Mouse (Mus musculus) liver, embryonic 14.5 days (tissue): ENCODE results near the gene Tmem165. TPM values are rescaled to one million over a fixed set of nuclear protein-coding genes. Genes with fewer than 3 reads are reported as not detected.
A peak's percentile ranks its signal among the peaks of the same experiment; 100 is the strongest.

Experiments used
- ATAC-seq: fragments of 200-750 bp; cut with Nextera tagmentation; 2 replicates; pipeline ENCODE4 v1.8.0; 2017; ENCODE audit warnings: moderate number of reproducible peaks, mild to moderate bottlenecking, moderate library complexity; ENCODE audit not compliant: insufficient read depth
- DNase-seq, 3 experiments: peaks; one replicate each; pipeline ENCODE4 v3.0.0-alpha.2; 2012 to 2013; ENCODE audit warnings: low read depth in 3 of 3, low spot score in 3 of 3
- H3K27ac ChIP-seq: fragments of 300-500 bp; sonication (generic); 2 replicates; pipeline ENCODE4 v1.5.1; 2014; ENCODE audit warnings: moderate library complexity, mild to moderate bottlenecking, control low read depth, inconsistent platforms
- H3K27me3 ChIP-seq: fragments of 300-500 bp; sonication (generic); 2 replicates; pipeline ENCODE4 v1.6.1; 2014; ENCODE audit warnings: mild to moderate bottlenecking, low read length, moderate library complexity; ENCODE audit not compliant: control insufficient read depth, insufficient read depth
- H3K36me3 ChIP-seq: fragments of 300-500 bp; sonication (generic); replicated peaks from 2 replicates; pipeline ENCODE4 v1.6.1; 2014; ENCODE audit warnings: low read depth; ENCODE audit not compliant: control insufficient read depth, insufficient read depth
- H3K4me1 ChIP-seq, 2 experiments: fragments of 200-500 bp in 1 of 2; fragments of 300-500 bp in 1 of 2; sonication (generic) in 1 of 2; replicated peaks; 2 replicates each; pipeline ENCODE4 v1.6.1; 2012 to 2014; ENCODE audit warnings: antibody characterized with exemption in 1 of 2, inconsistent platforms in 1 of 2, low read length in 1 of 2; ENCODE audit not compliant: control insufficient read depth in 2 of 2, insufficient read depth in 2 of 2
- H3K4me2 ChIP-seq: fragments of 300-500 bp; sonication (generic); 2 replicates; pipeline ENCODE4 v1.6.1; 2014; ENCODE audit warnings: low read depth, mild to moderate bottlenecking, control low read depth, moderate library complexity
- H3K4me3 ChIP-seq, 2 experiments: fragments of 200-500 bp in 1 of 2; fragments of 300-500 bp in 1 of 2; sonication (generic) in 1 of 2; 2 replicates each; pipeline ENCODE4 v1.5.1; 2012 to 2014; ENCODE audit warnings: low read depth in 2 of 2, low read length in 2 of 2, mild to moderate bottlenecking in 2 of 2, control low read depth in 1 of 2, inconsistent platforms in 1 of 2, moderate library complexity in 1 of 2; ENCODE audit not compliant: insufficient read depth in 1 of 2
- H3K9ac ChIP-seq: fragments of 300-500 bp; sonication (generic); replicated peaks from 2 replicates; pipeline ENCODE4 v1.6.1; 2014; ENCODE audit warnings: mild to moderate bottlenecking, control low read depth, moderate library complexity
- H3K9me3 ChIP-seq: fragments of 300-500 bp; sonication (generic); 2 replicates; pipeline ENCODE4 v1.6.1; 2016; ENCODE audit warnings: low read length, mixed read lengths; ENCODE audit not compliant: control insufficient read depth
- CTCF ChIP-seq: IDR thresholded peaks from 2 replicates; pipeline ENCODE4 v1.5.1; 2016; ENCODE audit warnings: antibody characterized with exemption, low read depth, control low read depth
- EP300 ChIP-seq: IDR thresholded peaks from 2 replicates; pipeline ENCODE4 v1.6.1; 2016; ENCODE audit warnings: antibody characterized with exemption, low read depth
- whole genome bisulfite sequencing: fragments of 180-500 bp; shearing (Covaris S2); extraction: QIAGEN DNeasy Blood & Tissue Kit; methylation state at CpG from one replicate; pipeline ENCODE4 v1.1.7; 2014; ENCODE audit not compliant: insufficient replicate concordance; 5-methylcytosine and 5-hydroxymethylcytosine counted together
- polyA plus RNA-seq, 2 experiments: library from polyadenylated mRNA; depleted of rRNA in 1 of 2; stranded (reverse) in 1 of 2; unstranded in 1 of 2; fragments of >200 nt; fragmentation: Nextera tagmentation in 1 of 2; extraction: Ambion mirVana in 1 of 2; gene quantifications; 2 replicates each; pipeline versions ENCODE4 v1.2.1 to v1.2.3; 2012 to 2014

Gene Tmem165
- polyA plus RNA-seq, 2 experiments: 23.8 to 34.5 TPM

DNA sequence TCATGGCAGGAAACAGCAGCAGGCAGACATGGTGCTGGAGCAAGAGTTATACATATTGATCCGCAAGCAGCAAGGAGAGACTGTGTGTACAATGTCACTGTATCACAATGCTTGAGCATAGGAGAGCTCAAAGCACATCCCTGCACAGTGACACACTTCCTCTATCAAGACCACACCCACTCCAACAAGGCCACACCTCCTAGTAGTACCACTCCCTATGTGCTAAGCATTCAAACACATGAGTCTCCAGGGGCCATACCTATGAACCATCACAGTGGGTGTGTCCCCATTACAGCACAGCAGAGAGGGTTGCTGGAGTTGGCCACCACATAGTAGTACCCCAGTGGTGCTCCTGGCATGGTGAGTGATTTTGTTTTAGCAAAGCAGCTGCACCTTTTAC, 37.3 kb upstream of the Tmem165 start:
- Histone ChIP-seq H3K27ac (no peak overlapping the region), H3K4me3 (no peak overlapping the region), H3K36me3 (no peaks in the 10 kb centered on the region), H3K4me2 (no peak overlapping the region), H3K9ac (no peak overlapping the region), H3K4me1 (peaks cover 0 to 6% of the 10 kb centered on the region in 2 experiments; a peak in 1 of 4 replicates), H3K9me3 (no peaks in the 10 kb centered on the region), H3K27me3 (no peaks in the 10 kb centered on the region)
- no peak for DNase-seq
- ATAC-seq: peak; percentile 48; the same call in 1 of the 2 replicates
- TF ChIP-seq EP300: no peak
- no peak for TF ChIP-seq CTCF
- 71% methylated on average over 1 of the region's 1 CpGs for whole genome bisulfite sequencing

DNA sequence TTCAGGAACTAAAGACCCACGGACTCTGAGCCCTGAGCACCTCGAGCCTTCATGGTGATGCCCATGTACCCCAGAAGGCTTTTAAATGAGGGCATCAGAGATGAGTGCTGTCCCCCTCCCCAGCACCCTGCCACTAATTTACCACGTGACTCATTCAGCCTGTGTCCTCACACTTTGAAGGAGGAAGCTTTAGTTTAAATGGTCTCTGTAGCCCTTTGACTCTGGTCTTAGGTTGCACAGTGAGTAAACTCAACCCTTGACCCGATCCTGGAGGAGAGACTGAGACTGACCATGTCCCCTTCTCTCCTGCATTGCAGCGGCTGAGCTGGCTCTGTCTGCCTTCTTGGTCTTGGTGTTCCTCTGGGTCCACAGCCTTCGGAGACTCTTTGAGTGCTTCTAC, 34.2 kb upstream of the Tmem165 start:
- TF ChIP-seq EP300: no peak
- TF ChIP-seq CTCF: no peak
- Histone ChIP-seq H3K9me3 (no peaks in the 10 kb centered on the region), H3K9ac (no peak overlapping the region)

DNA sequence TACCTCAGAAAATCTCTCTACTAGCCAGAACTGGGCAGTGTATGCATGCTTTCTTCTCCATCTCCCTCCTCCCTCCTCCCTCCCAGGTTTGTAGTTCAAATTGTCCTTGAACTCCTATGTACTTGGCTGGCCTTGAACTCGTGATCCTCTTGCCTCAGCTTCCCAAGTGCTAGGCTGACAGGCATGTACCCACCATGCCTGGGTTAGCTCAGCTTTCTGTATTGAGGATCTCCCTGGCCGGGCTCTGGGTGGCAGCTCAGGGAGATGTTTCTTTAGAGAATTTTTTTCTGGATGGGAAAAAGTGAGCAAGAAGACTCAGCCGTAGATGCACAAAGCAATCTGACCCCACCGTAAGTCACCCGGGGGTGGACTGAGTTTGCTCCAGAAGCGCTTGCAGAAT, 30.7 kb upstream of the Tmem165 start:
- DNase-seq (no peak), ATAC-seq (no peak)
- WGBS: 82% methylated on average over 6 of the region's 6 CpGs
- Histone ChIP-seq H3K36me3 (no peaks in the 10 kb centered on the region), H3K27ac (no peak overlapping the region), H3K4me2 (no peak overlapping the region), H3K27me3 (no peaks in the 10 kb centered on the region), H3K9ac (no peak overlapping the region), H3K9me3 (no peaks in the 10 kb centered on the region), H3K4me1 (0 out of 4 replicates have a peak, but pooled peaks cover 0 to 2% of the 10 kb centered on the region in 2 experiments), H3K4me3 (no peak overlapping the region)
- TF ChIP-seq CTCF: no peak
- TF ChIP-seq EP300: no peak

More for the DNA sequence above, 34.2 kb upstream of the Tmem165 start:
- DNase-seq (no peak), ATAC-seq (no peak)
- Histone ChIP-seq H3K27me3 (no peaks in the 10 kb centered on the region), H3K27ac (no peak overlapping the region), H3K4me3 (no peak overlapping the region), H3K4me2 (no peak overlapping the region), H3K36me3 (no peaks in the 10 kb centered on the region), H3K4me1 (peaks cover 0 to 6% of the 10 kb centered on the region in 2 experiments; a peak in 1 of 4 replicates)
- WGBS: 70% methylated on average over 6 of the region's 6 CpGs

DNA sequence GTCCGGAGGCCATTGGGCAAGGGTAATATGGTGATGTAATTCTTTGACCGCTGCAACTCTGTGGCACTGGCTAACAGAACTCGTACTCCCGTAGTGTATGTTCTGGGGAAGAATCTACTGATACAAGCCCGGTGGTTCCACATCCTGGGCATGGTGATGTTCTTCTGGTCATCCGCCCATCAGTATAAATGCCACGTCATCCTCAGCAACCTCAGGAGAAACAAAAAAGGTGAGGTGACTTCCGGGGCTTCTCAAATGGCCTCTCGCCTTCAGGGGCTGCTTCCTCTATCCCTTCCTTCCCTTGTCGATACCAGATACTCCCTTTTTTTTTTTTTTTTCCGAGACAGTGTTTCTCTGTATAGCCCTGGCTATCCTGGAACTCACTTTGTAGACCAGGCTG, 30.2 kb upstream of the Tmem165 start:
- no peak overlapping the region for H3K4me2 ChIP-seq
- H3K27ac ChIP-seq: no peak overlapping the region
- H3K36me3 ChIP-seq: no peaks in the 10 kb centered on the region
- H3K27me3 ChIP-seq: no peaks in the 10 kb centered on the region
- H3K9me3 ChIP-seq: no peaks in the 10 kb centered on the region
- TF ChIP-seq EP300: no peak
- TF ChIP-seq CTCF: no peak
- no peak for DNase-seq
- no peak overlapping the region for H3K9ac ChIP-seq
- 76% methylated on average over 11 of the region's 11 CpGs for WGBS
- 0 out of 4 replicates have a peak, but pooled peaks cover 0 to 2% of the 10 kb centered on the region in 2 experiments for H3K4me1 ChIP-seq
- H3K4me3 ChIP-seq: no peak overlapping the region
- ATAC-seq: no peak

DNA sequence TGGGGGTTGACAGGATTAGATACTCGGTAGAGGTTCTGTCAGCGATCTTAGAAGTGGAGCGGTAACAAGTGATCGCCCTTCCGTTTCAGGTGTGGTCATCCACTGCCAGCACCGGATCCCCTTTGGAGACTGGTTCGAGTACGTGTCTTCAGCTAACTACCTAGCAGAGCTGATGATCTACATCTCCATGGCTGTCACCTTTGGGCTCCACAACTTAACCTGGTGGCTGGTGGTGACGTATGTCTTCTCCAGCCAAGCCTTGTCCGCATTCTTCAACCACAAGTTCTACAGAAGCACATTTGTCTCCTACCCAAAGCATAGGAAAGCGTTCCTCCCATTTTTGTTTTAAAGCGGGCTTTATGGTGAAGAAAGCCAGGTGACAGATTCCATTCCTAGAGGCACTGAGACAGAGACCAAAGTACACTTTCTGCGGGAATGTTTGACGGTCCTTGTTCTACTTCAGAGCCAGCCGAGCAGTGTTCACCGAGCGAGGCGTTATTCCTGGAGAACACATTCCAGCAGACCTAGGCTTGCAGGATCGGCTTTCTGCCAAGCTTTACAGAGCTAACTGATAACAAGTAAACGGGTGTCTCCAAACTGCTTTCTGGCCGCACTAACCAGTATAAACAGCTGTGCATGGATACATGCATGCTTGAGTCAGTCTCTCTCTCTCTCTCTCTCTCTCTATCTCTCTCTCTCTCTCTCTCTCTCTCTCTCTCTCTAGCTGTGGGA, 29.1 kb upstream of the Tmem165 start:
- H3K27ac ChIP-seq: no peak overlapping the region
- no peaks in the 10 kb centered on the region for H3K27me3 ChIP-seq
- DNase-seq (no peak), ATAC-seq (no peak)
- no peak overlapping the region for H3K4me2 ChIP-seq
- H3K9ac ChIP-seq: no peak overlapping the region
- TF ChIP-seq CTCF (no peak), EP300 (no peak)
- no peaks in the 10 kb centered on the region for H3K4me1 ChIP-seq
- no peak overlapping the region for H3K4me3 ChIP-seq
- no peaks in the 10 kb centered on the region for H3K36me3 ChIP-seq
- no peaks in the 10 kb centered on the region for H3K9me3 ChIP-seq
- 77% methylated on average over 21 of the region's 21 CpGs for WGBS
